Mouse (Mus musculus): ENCODE measurements around the gene Pde4b. TPM values are rescaled to one million over a fixed set of nuclear protein-coding genes. Genes with fewer than 3 reads are reported as not detected.

Pde4b gene
- total and polyA plus RNA-seq, 3 experiments: 0.27 TPM; not detected in 2

- Histone ChIP-seq H3K36me3 (replicated peaks) (no peaks in the 10 kb centered on the region), H3K27me3 (ENCODE audit: insufficient read depth, low read length) (no peaks in the 10 kb centered on the region), H3K9me3 (replicated peaks) (peaks cover 22% of the 10 kb centered on the region), H3K4me3 (ENCODE audit: low read depth, low read length) (no peak overlapping the region), H3K4me1 (ENCODE audit: insufficient read depth, low read depth, low read length) (no peaks in the 10 kb centered on the region)
- ATAC-seq (ENCODE audit: extremely low read depth, insufficient number of reproducible peaks, low FRiP score, poor library complexity, severe bottlenecking) (no peak), DNase-seq (ENCODE audit: low spot score) (no peak)
- no peak for TF ChIP-seq GATA2 (IDR thresholded peaks at IDR 0.05; ENCODE audit: borderline replicate concordance, low read depth, low read length)
- no peak for TF ChIP-seq TAL1 (conservative IDR thresholded peaks at IDR 0.05; ENCODE audit: low read depth, low read length)
- no peak for TF ChIP-seq GATA1 (IDR thresholded peaks at IDR 0.05; ENCODE audit: borderline replicate concordance, low read length)
- no peak for TF ChIP-seq CTCF (IDR thresholded peaks at IDR 0.05; ENCODE audit: low read depth, low read length)
- no peak for TF ChIP-seq POLR2AphosphoS5 (IDR thresholded peaks at IDR 0.05; ENCODE audit: insufficient replicate concordance, low read depth, low read length)
These were observed 259.7 kb downstream of the Pde4b start for GRCm38 (mm10) chr4:102346911-102347492.

DNA sequence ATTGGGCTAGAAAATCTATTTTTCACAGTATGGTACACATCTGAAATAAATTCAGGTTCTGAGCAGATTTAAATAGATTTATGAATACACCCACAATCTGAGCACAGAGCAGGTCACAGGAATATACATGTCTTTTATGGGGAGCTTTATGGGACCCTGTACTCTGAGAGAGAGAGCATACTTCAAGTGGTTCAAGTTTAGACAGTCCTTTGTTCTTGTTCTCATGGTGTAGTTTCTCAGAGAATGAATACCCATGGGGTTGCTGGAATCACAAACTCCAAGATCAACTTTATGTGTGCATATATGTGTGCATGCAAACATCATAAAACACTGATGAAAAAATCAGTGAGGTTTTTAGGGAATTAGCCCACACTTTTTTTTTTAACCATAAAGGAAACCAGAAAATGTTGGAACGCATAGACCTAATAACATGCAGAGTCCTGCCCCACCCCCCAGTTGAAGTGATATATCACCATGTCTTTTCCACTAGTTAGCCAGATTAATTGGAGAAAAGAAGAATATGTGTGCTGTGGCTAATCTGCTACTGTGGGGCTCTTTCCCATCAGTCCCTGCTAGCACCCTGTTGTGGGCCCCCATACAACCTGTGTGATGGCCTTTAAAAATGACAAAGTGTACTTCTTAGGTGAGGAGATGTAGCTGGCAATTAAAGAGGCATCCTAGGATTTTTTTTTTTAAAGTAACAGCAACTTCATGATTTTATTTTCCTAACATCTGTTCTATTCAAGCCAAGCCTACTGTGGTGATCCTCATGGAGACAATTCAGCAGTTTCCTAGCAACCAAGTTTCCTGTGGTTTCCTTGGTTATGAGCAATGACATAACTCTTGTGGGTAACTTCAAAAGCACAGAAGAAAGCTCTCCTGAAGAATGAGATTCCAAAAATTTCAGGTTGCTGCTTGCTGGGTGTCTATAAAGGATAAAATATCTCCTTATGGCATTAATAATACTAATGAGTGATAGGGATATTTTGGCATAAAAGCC, 264.4 kb downstream of the Pde4b start:
- no peak for ATAC-seq (ENCODE audit: extremely low read depth, insufficient number of reproducible peaks, low FRiP score, poor library complexity, severe bottlenecking)
- TF ChIP-seq POLR2AphosphoS5 (IDR thresholded peaks at IDR 0.05; ENCODE audit: insufficient replicate concordance, low read depth, low read length): no peak
- TF ChIP-seq CTCF (IDR thresholded peaks at IDR 0.05; ENCODE audit: low read depth, low read length): no peak
- no peak for TF ChIP-seq GATA1 (IDR thresholded peaks at IDR 0.05; ENCODE audit: borderline replicate concordance, low read length)
- TF ChIP-seq TAL1 (conservative IDR thresholded peaks at IDR 0.05; ENCODE audit: low read depth, low read length): no peak
- TF ChIP-seq GATA2 (IDR thresholded peaks at IDR 0.05; ENCODE audit: borderline replicate concordance, low read depth, low read length): no peak

DNA sequence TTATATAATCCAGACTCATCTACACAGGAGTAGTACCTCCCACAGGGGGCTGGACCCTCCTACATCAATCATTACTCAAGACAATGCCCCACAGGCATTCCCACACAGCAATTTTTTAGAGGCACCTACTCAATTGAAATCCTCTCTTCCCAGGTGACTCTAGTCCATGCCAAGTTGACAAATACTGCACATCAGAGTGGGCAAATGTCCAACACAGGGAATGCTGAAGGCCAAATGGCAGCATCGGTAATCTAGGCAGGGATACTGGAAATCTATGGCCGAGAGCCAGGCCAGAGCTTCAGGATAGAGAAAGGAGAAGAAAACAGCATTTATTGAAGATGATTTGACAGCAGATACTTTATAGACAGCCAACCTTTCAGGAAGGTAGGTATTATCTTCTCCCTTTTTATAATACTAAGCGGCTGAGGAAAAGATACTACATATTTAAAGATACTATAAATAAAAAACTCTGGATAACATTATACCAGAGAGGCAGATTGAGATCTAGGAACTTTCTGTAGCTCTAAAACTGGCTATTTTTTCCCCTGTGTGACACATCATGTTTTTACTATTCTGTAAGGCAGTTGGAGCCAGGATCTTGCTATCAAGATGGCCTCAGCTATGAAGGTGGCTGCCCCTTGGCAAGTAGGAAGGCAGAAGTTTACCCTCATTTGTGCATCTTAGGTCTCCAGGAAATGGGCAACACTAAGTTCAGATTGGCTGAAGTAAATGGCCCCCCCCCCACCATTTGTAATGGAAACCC, 266.5 kb downstream of the Pde4b start:
- no peak for TF ChIP-seq CTCF (IDR thresholded peaks at IDR 0.05; ENCODE audit: low read depth, low read length)
- H3K4me1 ChIP-seq (ENCODE audit: insufficient read depth, low read depth, low read length): no peaks in the 10 kb centered on the region
- no peaks in the 10 kb centered on the region for H3K27me3 ChIP-seq (ENCODE audit: insufficient read depth, low read length)
- H3K4me3 ChIP-seq (ENCODE audit: low read depth, low read length): no peak overlapping the region
- DNase-seq (ENCODE audit: low spot score) (no peak), ATAC-seq (ENCODE audit: extremely low read depth, insufficient number of reproducible peaks, low FRiP score, poor library complexity, severe bottlenecking) (no peak)
- peaks cover 11% of the 10 kb centered on the region for H3K9me3 ChIP-seq (replicated peaks)
- no peaks in the 10 kb centered on the region for H3K36me3 ChIP-seq (replicated peaks)

More for the DNA sequence above, 264.4 kb downstream of the Pde4b start:
- Histone ChIP-seq H3K36me3 (replicated peaks) (no peaks in the 10 kb centered on the region), H3K4me1 (ENCODE audit: insufficient read depth, low read depth, low read length) (no peaks in the 10 kb centered on the region), H3K4me3 (ENCODE audit: low read depth, low read length) (no peak overlapping the region), H3K27me3 (ENCODE audit: insufficient read depth, low read length) (no peaks in the 10 kb centered on the region), H3K9me3 (replicated peaks) (peaks cover 9% of the 10 kb centered on the region)
- DNase-seq (ENCODE audit: low spot score): no peak

DNA sequence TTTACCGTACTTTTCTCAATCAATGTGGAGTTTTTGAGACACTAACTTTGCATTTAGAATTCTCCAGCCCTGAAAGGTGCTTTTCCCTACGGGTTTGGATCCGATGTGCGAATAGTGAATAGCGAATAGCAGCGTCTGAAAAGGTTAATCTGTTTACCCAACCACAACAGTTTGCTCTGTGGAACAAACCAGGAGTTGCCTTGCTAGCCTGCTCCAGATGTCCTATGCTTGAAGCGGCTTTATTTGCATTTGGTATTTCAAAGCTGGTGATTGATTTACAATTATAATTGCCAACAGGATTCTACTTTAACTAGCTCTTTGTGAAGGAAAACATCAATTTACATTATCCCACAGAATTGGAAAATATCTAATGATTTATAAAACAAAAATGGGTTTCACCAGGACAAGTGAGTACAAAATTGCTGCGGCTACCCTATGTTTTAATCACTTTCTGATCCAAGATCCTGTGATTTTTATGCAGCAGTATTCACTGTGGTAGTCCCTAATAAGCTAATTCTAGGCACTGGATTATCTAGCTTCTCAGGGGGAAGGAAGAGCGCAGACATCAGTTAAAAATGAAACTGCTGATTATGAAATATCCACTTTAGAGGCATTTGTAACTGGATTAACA, 280.9 kb downstream of the Pde4b start:
- DNase-seq (ENCODE audit: low spot score) (no peak), ATAC-seq (ENCODE audit: extremely low read depth, insufficient number of reproducible peaks, low FRiP score, poor library complexity, severe bottlenecking) (no peak)
- peaks cover 6% of the 10 kb centered on the region for H3K9me3 ChIP-seq (replicated peaks)
- H3K27me3 ChIP-seq (ENCODE audit: insufficient read depth, low read length): no peaks in the 10 kb centered on the region
- H3K36me3 ChIP-seq (replicated peaks): no peaks in the 10 kb centered on the region
- H3K4me1 ChIP-seq (ENCODE audit: insufficient read depth, low read depth, low read length): no peaks in the 10 kb centered on the region
- no peak overlapping the region for H3K4me3 ChIP-seq (ENCODE audit: low read depth, low read length)
- TF ChIP-seq GATA2 (IDR thresholded peaks at IDR 0.05; ENCODE audit: borderline replicate concordance, low read depth, low read length) (no peak), CTCF (IDR thresholded peaks at IDR 0.05; ENCODE audit: low read depth, low read length) (no peak), GATA1 (IDR thresholded peaks at IDR 0.05; ENCODE audit: borderline replicate concordance, low read length) (no peak), POLR2AphosphoS5 (IDR thresholded peaks at IDR 0.05; ENCODE audit: insufficient replicate concordance, low read depth, low read length) (no peak), TAL1 (conservative IDR thresholded peaks at IDR 0.05; ENCODE audit: low read depth, low read length) (no peak)

DNA sequence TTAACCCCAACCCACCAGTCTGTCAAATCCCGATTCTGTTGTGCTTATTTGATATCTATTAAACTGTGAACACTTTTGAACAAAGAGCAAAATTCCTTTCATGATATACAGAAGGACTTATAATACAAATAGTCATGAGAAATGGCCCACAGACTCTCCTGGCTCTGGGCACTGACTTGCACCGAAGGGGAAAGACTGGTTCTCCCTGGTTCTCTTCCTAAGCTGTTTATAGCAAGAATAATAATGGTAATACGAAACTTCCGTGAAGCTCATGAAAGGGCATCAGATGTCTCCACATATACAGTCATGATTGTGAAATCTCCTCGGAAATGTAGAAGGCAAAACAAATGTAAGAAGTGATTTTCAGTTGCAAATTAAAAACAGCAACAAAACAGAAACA, 287.3 kb downstream of the Pde4b start:
- H3K4me3 ChIP-seq (ENCODE audit: low read depth, low read length): no peak overlapping the region
- no peaks in the 10 kb centered on the region for H3K27me3 ChIP-seq (ENCODE audit: insufficient read depth, low read length)
- TF ChIP-seq GATA1 (IDR thresholded peaks at IDR 0.05; ENCODE audit: borderline replicate concordance, low read length) (no peak), POLR2AphosphoS5 (IDR thresholded peaks at IDR 0.05; ENCODE audit: insufficient replicate concordance, low read depth, low read length) (no peak), GATA2 (IDR thresholded peaks at IDR 0.05; ENCODE audit: borderline replicate concordance, low read depth, low read length) (no peak), TAL1 (conservative IDR thresholded peaks at IDR 0.05; ENCODE audit: low read depth, low read length) (no peak), CTCF (IDR thresholded peaks at IDR 0.05; ENCODE audit: low read depth, low read length) (no peak)
- no peak for ATAC-seq (ENCODE audit: extremely low read depth, insufficient number of reproducible peaks, low FRiP score, poor library complexity, severe bottlenecking)
- DNase-seq (ENCODE audit: low spot score): no peak
- H3K4me1 ChIP-seq (ENCODE audit: insufficient read depth, low read depth, low read length): no peaks in the 10 kb centered on the region
- H3K36me3 ChIP-seq (replicated peaks): no peaks in the 10 kb centered on the region
- peaks cover 8% of the 10 kb centered on the region for H3K9me3 ChIP-seq (replicated peaks)
